In genomic region chr6:52641076-52641475, GRCm38 (mm10) we compare ENCODE assay signal across 15 mouse cellular contexts. TPM values are rescaled to one million over a fixed set of nuclear protein-coding genes. Genes with fewer than 3 reads are reported as not detected.
DNase-seq lines count a peak whose midpoint lies in the region; ATAC-seq and TF ChIP-seq lines count a peak whose summit lies in the region.
"Had no signal": no experiment of that assay in that cellular context is flagged by ENCODE, and none has a peak within 500 bp of the region (broad histone marks: within the 10 kb centered on the region; RNA-seq: fewer than 3 reads in every experiment).

No protein-coding gene starts in this region.

- WGBS in forebrain, postnatal 0 days = 68% methylated on average over 3 of the region's 3 CpGs

- peak; percentile 10 for DNase-seq in kidney, adult 11 months
- DNase-seq in kidney, adult 9 months = no peak
- DNase-seq in MEL (ENCODE audit: low read depth, low spot score) = peak; percentile 45
- peak; percentile 28 for DNase-seq in cerebellum, adult 9-11 months
- DNase-seq in thymus, postnatal 10 days (ENCODE audit: low spot score in 2 of 2) = peak; percentile 34 to 36
- DNase-seq in right cerebral cortex, adult 18-20 months = no peak
- DNase-seq in forebrain, postnatal 0 days = no peak
- DNase-seq: gastrocnemius, postnatal 14 days; retina, postnatal 1 day had no signal

- no peak for TF ChIP-seq EP300 in MEL (IDR thresholded peaks at IDR 0.05; ENCODE audit: low read depth in 1 of 2, low read length in 2 of 2)

- H3K27me3 ChIP-seq in MEL (ENCODE audit: control insufficient read depth in 1 of 2, insufficient read depth in 2 of 2, low read length in 2 of 2) = no peaks in the 10 kb centered on the region
- no peaks in the 10 kb centered on the region for H3K27me3 ChIP-seq in forebrain, postnatal 0 days (ENCODE audit: insufficient read depth, low read length)
- H3K27me3 ChIP-seq: embryonic facial prominence, embryonic 12.5 days; heart, embryonic 12.5 days; intestine, embryonic 15.5 days; neural tube, embryonic 13.5 days; Patski had no signal

- TF ChIP-seq RAD21 in MEL (IDR thresholded peaks at IDR 0.05; ENCODE audit: low read depth, low read length) = no peak

- TF ChIP-seq POLR2A in MEL (IDR thresholded peaks at IDR 0.05; ENCODE audit: control insufficient read depth in 1 of 2, insufficient read depth in 1 of 2, low read depth in 1 of 2, low read length in 2 of 2, poor library complexity in 1 of 2) = no peak

- H3K79me2 ChIP-seq in MEL (ENCODE audit: control insufficient read depth, insufficient read depth, low read length, poor library complexity) = peaks cover 10% of the 10 kb centered on the region

- ATAC-seq in forebrain, postnatal 0 days = no peak

- no peak overlapping the region; a peak in 1 of 4 replicates for H3K4me3 ChIP-seq in MEL (ENCODE audit: control insufficient read depth in 1 of 2, insufficient read depth in 1 of 2, low read depth in 2 of 2, low read length in 2 of 2)
- H3K4me3 ChIP-seq in forebrain, postnatal 0 days (ENCODE audit: low read depth, low read length) = no peak overlapping the region

- H3K4me1 ChIP-seq in MEL (ENCODE audit: control insufficient read depth in 1 of 2, insufficient read depth in 2 of 2, low read length in 2 of 2) = peaks cover 5 to 6% of the 10 kb centered on the region in 2 experiments; a peak in 2 of 4 replicates
- peaks cover 5% of the 10 kb centered on the region; the same call in 1 of the 2 replicates for H3K4me1 ChIP-seq in forebrain, postnatal 0 days (ENCODE audit: insufficient read depth)

- no peak overlapping the region for H3K27ac ChIP-seq in MEL (ENCODE audit: control insufficient read depth, low read depth, low read length)
- no peak overlapping the region for H3K27ac ChIP-seq in forebrain, postnatal 0 days (ENCODE audit: low read depth, low read length)
- H3K27ac ChIP-seq: embryonic facial prominence, embryonic 12.5 days; intestine, embryonic 15.5 days; stomach, postnatal 0 days had no signal

- H3K36me3 ChIP-seq in MEL (ENCODE audit: control insufficient read depth in 1 of 2, insufficient read depth in 2 of 2, low read length in 2 of 2) = peaks cover 0 to 9% of the 10 kb centered on the region in 2 experiments; a peak in 2 of 4 replicates
- no peaks in the 10 kb centered on the region for H3K36me3 ChIP-seq in forebrain, postnatal 0 days (ENCODE audit: insufficient read depth)
- H3K36me3 ChIP-seq: embryonic facial prominence, embryonic 12.5 days; heart, embryonic 12.5 days; intestine, embryonic 15.5 days; neural tube, embryonic 13.5 days had no signal

- no peak for TF ChIP-seq CTCF in MEL (IDR thresholded peaks at IDR 0.05 in 2 of 3, conservative IDR thresholded peaks at IDR 0.05 in 1 of 3; ENCODE audit: control insufficient read depth in 1 of 3, insufficient read depth in 1 of 3, low read depth in 2 of 3, low read length in 3 of 3, poor library complexity in 1 of 3, severe bottlenecking in 1 of 3)
- TF ChIP-seq CTCF in forebrain, postnatal 0 days (IDR thresholded peaks at IDR 0.05; ENCODE audit: low read depth) = no peak

- no peak overlapping the region for H3K4me2 ChIP-seq in forebrain, postnatal 0 days (ENCODE audit: low read depth)

- H3K9ac ChIP-seq in MEL (ENCODE audit: control insufficient read depth, low read depth, low read length, poor library complexity, severe bottlenecking) = no peak overlapping the region
- H3K9ac ChIP-seq in forebrain, postnatal 0 days = no peak overlapping the region
- H3K9ac ChIP-seq: embryonic facial prominence, embryonic 12.5 days; heart, embryonic 12.5 days; intestine, embryonic 15.5 days had no signal

- H3K9me3 ChIP-seq in MEL (replicated peaks; ENCODE audit: insufficient read depth, low read length) = no peaks in the 10 kb centered on the region
- H3K9me3 ChIP-seq in forebrain, postnatal 0 days (ENCODE audit: low read length) = no peaks in the 10 kb centered on the region
- H3K9me3 ChIP-seq: embryonic facial prominence, embryonic 12.5 days; heart, embryonic 12.5 days; intestine, embryonic 15.5 days; neural tube, embryonic 13.5 days had no signal

TF ChIP-seq in MEL, 35 proteins besides CTCF, POLR2A, EP300 and RAD21:
- TF ChIP-seq USF2 (IDR thresholded peaks at IDR 0.05; ENCODE audit: borderline replicate concordance in 1 of 2, insufficient read depth in 1 of 2, low read depth in 1 of 2, low read length in 2 of 2) = no peak
TF ChIP-seq in MEL: peak in this region for 0.

RNA-seq across cellular contexts. Expression of gene Hibadh, which starts 0.9 kb away (rescaled TPM):
- total RNA-seq in MEL (2012; rRNA removed) = 30.9 and 31.2 TPM in 2 replicates
- polyA plus RNA-seq in MEL (2012; ENCODE audit: insufficient read depth in 1 of 2, insufficient read length in 2 of 2, low read depth in 1 of 2, low replicate concordance in 2 of 2, missing spikeins in 1 of 2) = 10 to 100 TPM in 1 of 2 experiments, not detected in 1; 39.3 TPM
- total RNA-seq in forebrain, postnatal 0 days (2014; rRNA removed) = 28.5 and 29.0 TPM in 2 replicates
- 44.8 and 50.9 TPM in 2 replicates for polyA plus RNA-seq in forebrain, postnatal 0 days (2015; fragmentation: Nextera tagmentation; extraction: Ambion mirVana)

Comparison
In these comparisons a context has a peak if more than half of its experiments do, and no peak if none do; other contexts are left out.
1. DNase-seq: peak in kidney, adult 11 months (single experiment), MEL (single experiment), cerebellum, adult 9-11 months (single experiment) and thymus, postnatal 10 days (2 of 2); none in kidney, adult 9 months (single experiment), right cerebral cortex, adult 18-20 months (single experiment) and forebrain, postnatal 0 days (single experiment).